Mouse (Mus musculus) cerebellum, adult 9-10 months (tissue): ENCODE measurements around the gene Zfp3.

Experiments
- DNase-seq: peaks from one replicate; pipeline ENCODE4 v3.0.0; 2022

The Zfp3 gene

DNA sequence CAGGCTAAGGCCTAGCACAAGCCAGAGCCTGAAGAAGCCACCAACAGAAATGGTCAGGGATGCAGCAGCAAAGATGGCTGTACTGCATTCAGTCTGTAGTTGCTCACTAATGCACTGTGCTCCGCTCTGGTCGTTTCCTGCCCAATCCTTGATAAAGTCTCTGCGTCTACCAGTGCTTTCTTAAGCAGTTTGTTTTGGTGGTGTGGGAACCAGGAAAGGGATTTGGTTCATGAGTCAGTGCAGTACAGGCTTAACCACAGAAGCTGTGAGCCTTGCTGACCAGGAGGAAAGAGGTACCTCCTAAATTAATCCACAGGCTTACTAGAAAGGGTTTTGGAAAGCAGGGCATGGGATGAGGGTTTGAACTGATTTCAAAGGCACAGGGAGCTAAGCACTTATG, 44.1 kb downstream of the Zfp3 start:
- no peak for DNase-seq

DNA sequence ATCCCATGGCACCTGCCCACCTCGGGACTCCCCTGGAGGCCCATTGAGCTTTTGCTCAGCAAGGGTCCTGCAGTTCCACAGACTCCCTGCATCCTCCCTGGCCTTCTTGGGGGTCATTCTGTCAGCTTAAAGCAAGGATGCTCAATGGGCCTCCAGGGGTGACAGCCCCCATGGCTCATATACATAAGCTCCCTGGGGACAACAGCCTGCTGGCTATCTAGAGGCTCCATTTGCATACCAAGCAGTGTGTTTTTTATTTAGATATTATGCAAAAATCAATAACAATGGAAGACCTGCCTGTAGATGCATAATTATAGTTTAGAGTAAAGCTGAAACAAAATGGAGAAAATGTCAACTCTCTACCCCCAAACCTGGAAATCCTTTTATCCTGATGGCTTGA, 45.0 kb downstream of the Zfp3 start:
- DNase-seq: no peak

DNA sequence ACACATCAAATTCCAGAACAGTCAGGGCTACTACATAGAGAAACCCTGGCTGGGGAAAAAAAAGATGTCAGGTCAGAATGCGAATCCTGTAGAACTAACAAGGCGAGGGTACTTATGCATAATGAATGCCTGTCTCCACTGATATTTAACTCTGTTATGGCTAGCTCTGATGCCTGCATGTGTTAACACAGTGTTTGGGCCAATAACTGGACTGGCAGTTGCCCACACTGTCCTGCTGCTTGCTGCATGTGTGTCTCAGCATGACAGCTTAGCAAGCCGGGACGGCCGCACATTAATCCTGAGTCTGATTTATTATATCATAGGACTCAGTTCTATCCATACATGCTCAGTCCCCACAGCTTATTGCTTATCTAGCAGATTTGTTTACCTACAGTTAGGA, 47.0 kb downstream of the Zfp3 start:
- DNase-seq: no peak

- DNase-seq: peak; percentile 19
Observed at GRCm38 (mm10) chr11:70811471-70812240, 47.6 kb downstream of the Zfp3 start.

- no peak for DNase-seq
Observed at GRCm38 (mm10) chr11:70812365-70812764, 48.4 kb downstream of the Zfp3 start, which contains the start of gene Scimp. TSS of gene Scimp (minus strand) at chr11:70812586.

- DNase-seq: no peak
Observed at GRCm38 (mm10) chr11:70815071-70815470, 51.1 kb downstream of the Zfp3 start.

DNA sequence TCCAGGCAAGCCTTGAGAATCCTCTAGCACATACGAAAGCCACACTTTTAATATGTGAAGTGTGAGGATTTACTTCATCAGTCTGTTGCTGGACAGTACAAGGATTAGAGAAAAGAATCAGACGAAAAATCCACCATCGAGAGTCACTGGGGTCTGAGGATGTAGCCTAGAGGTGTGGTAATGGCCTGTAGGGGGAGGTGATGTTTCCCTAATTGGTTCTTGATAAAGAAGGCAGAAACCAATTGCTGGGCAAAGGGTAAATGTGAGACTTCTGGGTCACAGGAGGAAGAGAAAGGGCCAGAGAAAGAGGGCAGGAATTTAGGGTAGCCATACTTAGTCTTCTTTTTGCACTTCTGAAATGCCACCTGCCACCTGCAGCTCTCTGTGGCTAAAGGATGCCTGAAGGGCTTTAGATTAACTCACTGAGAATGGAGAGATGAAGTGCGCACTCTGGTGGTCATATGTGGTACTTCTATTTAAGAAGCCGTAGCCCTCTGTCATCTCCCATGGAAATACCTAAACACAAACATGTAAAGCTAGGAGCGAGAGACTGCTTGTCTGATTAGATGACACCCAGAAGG, 51.6 kb downstream of the Zfp3 start:
- peak; percentile 74 for DNase-seq

GRCm38 (mm10) chr11:70816770-70817169, 52.8 kb downstream of the Zfp3 start:
- DNase-seq: no peak

GRCm38 (mm10) chr11:70820120-70820519, 56.1 kb downstream of the Zfp3 start:
- DNase-seq: no peak

- peak; percentile 55 for DNase-seq
Observed at GRCm38 (mm10) chr11:70821728-70822591, 58.0 kb downstream of the Zfp3 start.
